Mouse (Mus musculus): ENCODE measurements around the gene Fgg. TPM values are rescaled to one million over a fixed set of nuclear protein-coding genes. Genes with fewer than 3 reads are reported as not detected.

Fgg gene
- polyA plus RNA-seq, 1 experiment from 2014 or later, result 4,762 TPM

DNA sequence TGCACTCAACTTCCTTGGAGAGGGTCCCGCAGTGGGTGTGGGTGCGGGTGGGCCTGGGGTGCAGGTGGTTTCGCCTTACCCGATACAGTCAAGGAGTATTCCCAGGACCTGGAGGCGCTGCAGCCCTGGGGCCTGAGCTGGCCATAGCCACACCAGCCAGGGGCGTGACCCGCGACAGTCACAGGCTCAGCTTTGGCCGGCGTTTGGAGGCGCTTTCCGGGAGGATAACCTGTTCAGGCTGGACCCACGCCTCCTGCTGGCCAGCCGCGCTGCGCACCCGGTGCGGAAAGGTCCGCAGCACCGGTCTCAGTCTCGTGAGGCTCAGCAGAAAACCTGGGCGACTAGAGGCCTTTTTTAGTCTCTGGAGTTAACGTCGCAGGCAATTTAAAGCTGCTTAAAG lies 12.2 kb upstream of the Fgg start:
- Histone ChIP-seq H3K9ac (replicated peaks) (no peak overlapping the region), H3K9me3 (ENCODE audit: low read length) (no peaks in the 10 kb centered on the region), H3K27ac (ENCODE audit: low read depth) (no peak overlapping the region), H3K4me1 (ENCODE audit: insufficient read depth) (peaks cover 10% of the 10 kb centered on the region), H3K4me2 (ENCODE audit: low read depth, low read length) (peak overlapping the region; percentile 52), H3K36me3 (replicated peaks; ENCODE audit: insufficient read depth, low read length) (no peaks in the 10 kb centered on the region), H3K4me3 (ENCODE audit: low read depth, low read length) (no peak overlapping the region), H3K27me3 (ENCODE audit: insufficient read depth, low read length) (no peaks in the 10 kb centered on the region)
- DNase-seq, result peak; percentile 80
- TF ChIP-seq CTCF (IDR thresholded peaks at IDR 0.05; ENCODE audit: low read depth), result peak; percentile 71
- TF ChIP-seq EP300 (IDR thresholded peaks at IDR 0.05; ENCODE audit: low read depth), result no peak
- 2% methylated on average over 24 of the region's 24 CpGs for WGBS (ENCODE audit: insufficient replicate concordance)
- peak; percentile 80 for ATAC-seq

DNA sequence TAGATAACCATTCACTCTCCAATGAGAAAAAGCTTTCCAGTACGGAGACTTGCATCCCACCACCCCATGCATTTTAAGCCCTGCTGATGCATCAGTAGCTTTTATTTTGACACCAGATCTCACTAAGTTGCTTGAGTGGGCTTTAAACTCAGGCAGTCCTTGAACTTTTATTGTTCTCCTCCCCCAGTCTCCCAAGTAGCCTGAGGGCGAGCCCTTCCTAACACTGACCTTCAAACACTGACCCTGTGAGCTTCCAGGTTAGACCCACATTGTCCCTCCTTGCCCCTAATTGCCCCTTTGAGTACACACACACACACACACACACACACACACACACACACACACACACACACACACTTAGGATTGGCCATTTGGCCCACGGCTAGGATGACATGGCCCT lies 10.9 kb upstream of the Fgg start:
- Histone ChIP-seq H3K9ac (replicated peaks) (no peak overlapping the region), H3K4me2 (ENCODE audit: low read depth, low read length) (no peak overlapping the region), H3K4me3 (ENCODE audit: low read depth, low read length) (no peak overlapping the region), H3K27me3 (ENCODE audit: insufficient read depth, low read length) (no peaks in the 10 kb centered on the region), H3K9me3 (ENCODE audit: low read length) (no peaks in the 10 kb centered on the region), H3K27ac (ENCODE audit: low read depth) (no peak overlapping the region), H3K4me1 (ENCODE audit: insufficient read depth) (peaks cover 10% of the 10 kb centered on the region), H3K36me3 (replicated peaks; ENCODE audit: insufficient read depth, low read length) (no peaks in the 10 kb centered on the region)
- no peak for TF ChIP-seq EP300 (IDR thresholded peaks at IDR 0.05; ENCODE audit: low read depth)
- TF ChIP-seq CTCF (IDR thresholded peaks at IDR 0.05; ENCODE audit: low read depth), result no peak
- WGBS (ENCODE audit: insufficient replicate concordance), result 68% methylated on average over 3 of the region's 3 CpGs
- ATAC-seq, result no peak
- no peak for DNase-seq

DNA sequence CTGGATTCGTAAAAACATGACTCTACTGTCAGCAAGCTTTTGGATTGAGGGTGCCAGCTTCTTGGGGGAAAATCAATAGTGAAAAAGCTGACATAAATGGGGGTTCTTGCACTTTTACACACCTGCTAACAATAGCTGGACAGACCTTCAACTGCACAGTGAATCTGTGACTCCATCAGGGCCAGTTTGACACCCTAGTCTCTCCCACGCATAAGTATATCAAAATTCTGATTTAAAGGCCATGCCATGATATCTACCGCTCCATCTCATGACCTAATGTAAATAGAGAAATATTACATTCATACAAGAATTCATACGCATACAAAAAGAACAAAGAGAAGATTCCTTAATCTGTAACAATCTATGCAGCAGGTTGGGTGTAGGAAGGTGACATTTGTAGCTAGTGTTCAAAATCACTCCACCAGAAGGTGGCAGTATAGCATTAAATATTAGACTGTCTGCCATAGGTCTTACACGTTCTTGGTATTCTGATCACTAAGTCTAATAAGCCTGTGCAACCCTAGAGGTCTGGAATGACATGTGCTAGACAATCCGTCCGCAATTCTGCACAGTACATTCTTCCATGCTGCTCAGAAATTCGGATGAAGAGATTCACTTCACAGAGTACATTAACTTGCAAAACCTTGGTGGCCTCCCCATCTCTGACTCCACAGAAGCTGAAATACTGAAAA lies 8.6 kb upstream of the Fgg start:
- no peak overlapping the region for H3K9ac ChIP-seq (replicated peaks)
- H3K27me3 ChIP-seq (ENCODE audit: insufficient read depth, low read length), result no peaks in the 10 kb centered on the region
- TF ChIP-seq EP300 (IDR thresholded peaks at IDR 0.05; ENCODE audit: low read depth), result no peak
- TF ChIP-seq CTCF (IDR thresholded peaks at IDR 0.05; ENCODE audit: low read depth), result peak; percentile 70
- ATAC-seq (no peak), DNase-seq (no peak)
- no peak overlapping the region for H3K4me2 ChIP-seq (ENCODE audit: low read depth, low read length)
- H3K9me3 ChIP-seq (ENCODE audit: low read length), result no peaks in the 10 kb centered on the region
- H3K4me3 ChIP-seq (ENCODE audit: low read depth, low read length), result no peak overlapping the region
- no peak overlapping the region for H3K27ac ChIP-seq (ENCODE audit: low read depth)
- no peaks in the 10 kb centered on the region for H3K36me3 ChIP-seq (replicated peaks; ENCODE audit: insufficient read depth, low read length)
- H3K4me1 ChIP-seq (ENCODE audit: insufficient read depth), result peaks cover 12% of the 10 kb centered on the region
- 29% methylated on average over 8 of the region's 8 CpGs for WGBS (ENCODE audit: insufficient replicate concordance)

GRCm38 (mm10) chr3:82999995-83000394 lies 7.5 kb upstream of the Fgg start:
- TF ChIP-seq EP300 (IDR thresholded peaks at IDR 0.05; ENCODE audit: low read depth) (no peak), CTCF (IDR thresholded peaks at IDR 0.05; ENCODE audit: low read depth) (no peak)
- H3K9ac ChIP-seq (replicated peaks), result no peak overlapping the region
- no peaks in the 10 kb centered on the region for H3K9me3 ChIP-seq (ENCODE audit: low read length)
- no peaks in the 10 kb centered on the region for H3K27me3 ChIP-seq (ENCODE audit: insufficient read depth, low read length)
- H3K4me3 ChIP-seq (ENCODE audit: low read depth, low read length), result no peak overlapping the region
- H3K36me3 ChIP-seq (replicated peaks; ENCODE audit: insufficient read depth, low read length), result no peaks in the 10 kb centered on the region
- 77% methylated on average over 9 of the region's 9 CpGs for WGBS (ENCODE audit: insufficient replicate concordance)
- DNase-seq (no peak), ATAC-seq (no peak)
- H3K4me1 ChIP-seq (ENCODE audit: insufficient read depth), result peaks cover 12% of the 10 kb centered on the region
- H3K27ac ChIP-seq (ENCODE audit: low read depth), result peak overlapping the region; percentile 66; the same call in 1 of the 2 replicates
- H3K4me2 ChIP-seq (ENCODE audit: low read depth, low read length), result no peak overlapping the region

GRCm38 (mm10) chr3:83002191-83002590 lies 5.3 kb upstream of the Fgg start:
- no peak for ATAC-seq
- DNase-seq, result peak; percentile 60

GRCm38 (mm10) chr3:83003068-83003467 lies 4.5 kb upstream of the Fgg start:
- H3K36me3 ChIP-seq (replicated peaks; ENCODE audit: insufficient read depth, low read length), result no peaks in the 10 kb centered on the region
- no peak overlapping the region for H3K9ac ChIP-seq (replicated peaks)
- H3K27ac ChIP-seq (ENCODE audit: low read depth), result peak overlapping the region; percentile 86
- DNase-seq, result peak; percentile 66
- H3K27me3 ChIP-seq (ENCODE audit: insufficient read depth, low read length), result no peaks in the 10 kb centered on the region
- H3K9me3 ChIP-seq (ENCODE audit: low read length), result no peaks in the 10 kb centered on the region
- H3K4me2 ChIP-seq (ENCODE audit: low read depth, low read length), result no peak overlapping the region
- 60% methylated on average over 8 of the region's 8 CpGs for WGBS (ENCODE audit: insufficient replicate concordance)
- peak; percentile 83 for TF ChIP-seq EP300 (IDR thresholded peaks at IDR 0.05; ENCODE audit: low read depth)
- TF ChIP-seq CTCF (IDR thresholded peaks at IDR 0.05; ENCODE audit: low read depth), result no peak
- ATAC-seq, result peak; percentile 72
- H3K4me3 ChIP-seq (ENCODE audit: low read depth, low read length), result no peak overlapping the region
- H3K4me1 ChIP-seq (ENCODE audit: insufficient read depth), result 0 out of 2 replicates have a peak, but pooled peaks cover 8% of the 10 kb centered on the region

More at GRCm38 (mm10) chr3:83002191-83002590, 5.3 kb upstream of the Fgg start:
- Histone ChIP-seq H3K27me3 (ENCODE audit: insufficient read depth, low read length) (no peaks in the 10 kb centered on the region), H3K36me3 (replicated peaks; ENCODE audit: insufficient read depth, low read length) (no peaks in the 10 kb centered on the region), H3K4me2 (ENCODE audit: low read depth, low read length) (no peak overlapping the region), H3K9ac (replicated peaks) (no peak overlapping the region), H3K27ac (ENCODE audit: low read depth) (peak overlapping the region; percentile 76), H3K9me3 (ENCODE audit: low read length) (no peaks in the 10 kb centered on the region), H3K4me3 (ENCODE audit: low read depth, low read length) (no peak overlapping the region), H3K4me1 (ENCODE audit: insufficient read depth) (0 out of 2 replicates have a peak, but pooled peaks cover 8% of the 10 kb centered on the region)
- 0% methylated on average over 2 of the region's 2 CpGs for WGBS (ENCODE audit: insufficient replicate concordance)
- TF ChIP-seq EP300 (IDR thresholded peaks at IDR 0.05; ENCODE audit: low read depth) (no peak), CTCF (IDR thresholded peaks at IDR 0.05; ENCODE audit: low read depth) (peak; percentile 80)
